Mouse (Mus musculus): ENCODE results near the gene Ermp1. TPM values are rescaled to one million over a fixed set of nuclear protein-coding genes. Genes with fewer than 3 reads are reported as not detected.

Ermp1 gene
- polyA plus RNA-seq, 1 experiment from 2014 or later = 10.7 TPM

DNA sequence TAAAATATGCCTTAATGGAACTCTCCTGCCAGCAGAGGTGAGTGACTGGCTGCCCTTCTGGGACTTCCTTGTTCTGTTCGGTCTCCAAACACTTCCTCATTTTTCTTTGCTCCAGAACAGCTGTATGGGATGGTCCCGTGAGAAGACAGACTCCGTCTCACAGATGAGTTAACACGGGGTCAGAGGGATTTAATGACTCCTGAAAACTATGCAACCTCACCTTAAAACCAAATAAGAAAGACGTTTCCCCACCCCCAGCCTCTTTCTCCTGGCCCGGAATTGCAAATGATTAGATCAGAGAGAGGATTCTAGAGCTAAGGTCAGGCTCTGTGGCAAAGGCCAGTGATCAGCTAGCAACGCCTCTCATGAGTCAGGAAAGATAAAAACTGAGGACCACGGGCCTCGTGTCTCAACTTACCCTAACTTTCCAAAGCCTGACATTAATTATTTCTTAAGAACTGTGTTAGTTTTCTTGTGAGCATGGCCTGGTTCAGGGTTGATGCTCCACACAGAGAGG, 27.4 kb upstream of the Ermp1 start:
- Histone ChIP-seq H3K27ac (ENCODE audit: poor library complexity, severe bottlenecking) (no peak overlapping the region), H3K36me3 (no peaks in the 10 kb centered on the region), H3K4me1 (replicated peaks) (no peaks in the 10 kb centered on the region), H3K9me3 (replicated peaks) (no peaks in the 10 kb centered on the region), H3K9ac (no peak overlapping the region), H3K4me2 (no peak overlapping the region), H3K27me3 (replicated peaks) (peaks cover 52% of the 10 kb centered on the region), H3K4me3 (no peak overlapping the region)
- no peak for ATAC-seq (ENCODE audit: insufficient number of reproducible peaks, low FRiP score)
- WGBS = 51% methylated on average over 9 of the region's 9 CpGs

DNA sequence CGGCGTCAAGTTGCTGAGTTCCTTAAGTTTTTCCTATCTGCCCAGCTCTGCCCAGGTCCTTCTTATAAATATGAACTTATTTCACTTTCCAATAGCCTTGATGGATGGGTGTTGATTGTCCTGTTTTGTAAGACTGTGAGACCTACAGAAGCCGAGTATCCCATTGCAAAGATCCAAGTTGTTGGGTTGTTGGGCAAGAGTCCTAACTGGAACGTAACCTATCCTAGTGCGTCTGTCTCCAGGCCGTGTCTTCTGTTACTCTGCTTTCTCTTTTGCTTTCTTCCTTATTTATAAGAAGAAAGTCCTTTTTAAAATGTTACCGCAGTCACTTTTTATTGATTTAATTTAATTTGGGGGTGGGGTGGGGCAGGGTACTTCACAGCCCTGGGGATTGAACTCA, 26.7 kb upstream of the Ermp1 start:
- Histone ChIP-seq H3K36me3 (no peaks in the 10 kb centered on the region), H3K4me1 (replicated peaks) (no peaks in the 10 kb centered on the region), H3K27ac (ENCODE audit: poor library complexity, severe bottlenecking) (no peak overlapping the region), H3K4me2 (no peak overlapping the region), H3K9me3 (replicated peaks) (no peaks in the 10 kb centered on the region), H3K27me3 (replicated peaks) (peaks cover 56% of the 10 kb centered on the region), H3K9ac (no peak overlapping the region), H3K4me3 (no peak overlapping the region)
- 91% methylated on average over 7 of the region's 7 CpGs for WGBS
- ATAC-seq (ENCODE audit: insufficient number of reproducible peaks, low FRiP score) = no peak

DNA sequence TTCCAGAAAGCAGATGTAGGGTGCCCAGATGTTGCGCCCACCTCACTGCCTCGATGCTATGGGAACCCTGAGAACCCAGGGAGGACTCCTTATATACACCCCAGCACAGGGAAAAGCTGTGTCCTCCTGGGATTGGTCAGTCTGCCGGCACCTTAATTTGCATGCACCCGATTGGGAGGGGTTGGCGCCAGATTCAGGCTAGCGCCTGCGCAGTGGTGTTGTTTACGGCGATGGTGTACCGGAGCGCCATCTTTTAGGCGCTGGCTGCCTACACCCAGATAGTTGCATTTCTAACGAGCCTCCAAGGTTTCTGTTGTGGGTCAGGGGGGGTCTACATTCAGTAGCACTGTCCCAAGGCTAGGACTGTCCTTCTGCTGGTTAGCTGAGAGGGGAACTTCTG, 24.4 kb upstream of the Ermp1 start:
- no peak for ATAC-seq (ENCODE audit: insufficient number of reproducible peaks, low FRiP score)
- Histone ChIP-seq H3K27me3 (replicated peaks) (peaks cover 51% of the 10 kb centered on the region), H3K4me2 (no peak overlapping the region), H3K9me3 (replicated peaks) (no peaks in the 10 kb centered on the region), H3K9ac (no peak overlapping the region), H3K4me3 (no peak overlapping the region), H3K4me1 (replicated peaks) (no peaks in the 10 kb centered on the region), H3K36me3 (no peaks in the 10 kb centered on the region), H3K27ac (ENCODE audit: poor library complexity, severe bottlenecking) (no peak overlapping the region)
- 93% methylated on average over 13 of the region's 13 CpGs for WGBS

DNA sequence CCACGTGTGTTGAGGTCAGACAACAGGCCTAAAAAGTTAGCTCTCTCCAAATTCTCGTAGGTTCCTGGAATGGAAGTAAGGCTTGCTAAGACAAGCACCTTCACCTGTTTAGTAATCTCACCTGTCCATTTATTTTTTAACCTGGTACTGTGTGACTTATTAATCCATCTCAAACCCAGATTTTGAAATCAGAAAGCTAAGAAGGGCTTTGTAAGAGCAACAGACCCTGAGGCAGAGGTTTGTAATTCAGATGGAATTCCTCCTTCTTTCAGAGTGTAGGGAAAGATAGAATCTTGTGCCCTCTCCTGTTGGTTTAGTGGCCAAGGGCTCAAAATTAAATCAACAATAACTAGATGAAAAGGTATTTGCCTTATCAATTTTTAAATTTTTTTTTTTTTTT, 22.9 kb upstream of the Ermp1 start:
- ATAC-seq (ENCODE audit: insufficient number of reproducible peaks, low FRiP score) = no peak

DNA sequence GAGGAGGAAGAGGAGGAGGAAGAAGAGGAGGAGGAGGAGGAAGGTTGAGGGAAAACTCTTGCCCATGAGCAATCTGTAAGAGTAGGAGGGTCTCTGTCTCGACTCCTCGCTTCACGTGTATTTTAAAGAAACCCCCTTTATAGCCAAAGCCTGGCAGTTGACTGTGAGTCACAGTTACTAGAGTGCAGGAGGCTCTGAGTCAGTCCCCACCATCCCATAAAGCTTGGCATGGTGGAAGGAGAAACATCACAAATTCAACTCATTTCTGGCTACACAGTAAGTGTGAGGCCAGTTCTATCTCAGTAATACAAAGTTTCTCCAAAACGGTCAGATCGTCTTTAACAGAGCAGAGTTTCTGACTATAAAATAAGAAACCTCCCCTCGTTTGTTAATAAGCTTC, 22.0 kb upstream of the Ermp1 start:
- Histone ChIP-seq H3K9me3 (replicated peaks) (no peaks in the 10 kb centered on the region), H3K36me3 (no peaks in the 10 kb centered on the region), H3K4me2 (no peak overlapping the region), H3K4me1 (replicated peaks) (peaks cover 9% of the 10 kb centered on the region), H3K4me3 (no peak overlapping the region), H3K9ac (no peak overlapping the region), H3K27ac (ENCODE audit: poor library complexity, severe bottlenecking) (no peak overlapping the region), H3K27me3 (replicated peaks) (peaks cover 43% of the 10 kb centered on the region)
- WGBS = 84% methylated on average over 6 of the region's 6 CpGs
- no peak for ATAC-seq (ENCODE audit: insufficient number of reproducible peaks, low FRiP score)

More for the DNA sequence above, 22.9 kb upstream of the Ermp1 start:
- no peak overlapping the region for H3K4me2 ChIP-seq
- H3K4me3 ChIP-seq = no peak overlapping the region
- peaks cover 9% of the 10 kb centered on the region for H3K4me1 ChIP-seq (replicated peaks)
- H3K27me3 ChIP-seq (replicated peaks) = peaks cover 50% of the 10 kb centered on the region
- no peaks in the 10 kb centered on the region for H3K36me3 ChIP-seq
- H3K27ac ChIP-seq (ENCODE audit: poor library complexity, severe bottlenecking) = no peak overlapping the region
- H3K9ac ChIP-seq = no peak overlapping the region
- 83% methylated on average over 2 of the region's 2 CpGs for WGBS
- H3K9me3 ChIP-seq (replicated peaks) = no peaks in the 10 kb centered on the region

DNA sequence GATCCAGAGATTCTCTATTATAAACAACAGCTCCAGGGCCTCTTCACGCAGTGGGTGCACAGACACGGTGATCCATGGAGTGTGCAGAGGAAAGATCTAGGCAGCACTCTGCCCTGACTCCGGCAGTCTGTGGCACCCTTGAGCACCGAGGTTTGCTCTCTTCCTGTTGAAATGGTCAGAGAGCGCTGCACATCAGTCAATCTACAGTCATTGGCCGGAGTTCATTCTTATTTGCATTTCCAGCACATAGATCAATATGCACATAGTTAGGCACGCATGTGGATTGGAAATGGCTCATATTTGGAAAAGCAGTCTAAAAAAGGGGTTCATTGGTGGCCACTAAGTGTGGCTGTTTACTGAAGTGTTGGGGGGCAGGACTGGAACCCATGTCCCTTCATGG, 19.9 kb upstream of the Ermp1 start:
- Histone ChIP-seq H3K4me1 (replicated peaks) (peaks cover 9% of the 10 kb centered on the region), H3K36me3 (no peaks in the 10 kb centered on the region), H3K27ac (ENCODE audit: poor library complexity, severe bottlenecking) (no peak overlapping the region), H3K9me3 (replicated peaks) (no peaks in the 10 kb centered on the region), H3K27me3 (replicated peaks) (peaks cover 43% of the 10 kb centered on the region), H3K9ac (no peak overlapping the region), H3K4me2 (no peak overlapping the region), H3K4me3 (no peak overlapping the region)
- no peak for ATAC-seq (ENCODE audit: insufficient number of reproducible peaks, low FRiP score)
- WGBS = 85% methylated on average over 7 of the region's 7 CpGs

DNA sequence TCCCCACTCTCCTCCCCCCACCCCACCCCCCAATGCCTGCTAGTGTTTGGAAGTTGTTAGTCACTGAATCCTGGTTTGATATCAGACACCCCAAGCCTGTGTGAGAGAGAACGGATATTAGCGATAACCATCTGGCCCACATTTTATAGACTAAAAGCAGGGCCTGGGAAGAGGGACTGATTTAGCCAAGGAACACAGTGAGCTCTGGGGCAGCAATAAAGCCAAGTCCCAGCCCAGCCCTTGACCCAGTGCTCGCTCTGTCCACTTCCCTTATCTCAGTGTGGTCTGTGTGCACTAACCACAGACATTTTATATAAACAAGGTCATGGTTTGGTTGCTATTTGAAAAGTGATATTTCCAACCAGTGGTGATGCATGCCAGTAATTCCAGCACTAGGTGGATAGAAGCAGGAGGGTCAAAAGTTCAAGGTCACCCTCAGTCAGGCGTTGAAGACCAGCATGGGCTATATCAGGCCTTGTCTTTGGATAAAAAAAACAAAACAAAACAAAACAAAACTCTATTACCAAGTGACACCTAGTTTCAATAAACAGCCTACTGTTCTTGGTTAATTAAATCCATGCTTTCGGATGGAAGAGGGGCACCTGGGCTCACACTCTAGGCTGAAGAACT, 18.9 kb upstream of the Ermp1 start:
- WGBS = 50% methylated on average over 5 of the region's 5 CpGs
- Histone ChIP-seq H3K27ac (ENCODE audit: poor library complexity, severe bottlenecking) (no peak overlapping the region), H3K9ac (no peak overlapping the region), H3K36me3 (no peaks in the 10 kb centered on the region), H3K4me3 (no peak overlapping the region), H3K4me2 (no peak overlapping the region), H3K9me3 (replicated peaks) (no peaks in the 10 kb centered on the region), H3K27me3 (replicated peaks) (peaks cover 41% of the 10 kb centered on the region), H3K4me1 (replicated peaks) (peaks cover 11% of the 10 kb centered on the region)
- no peak for ATAC-seq (ENCODE audit: insufficient number of reproducible peaks, low FRiP score)

DNA sequence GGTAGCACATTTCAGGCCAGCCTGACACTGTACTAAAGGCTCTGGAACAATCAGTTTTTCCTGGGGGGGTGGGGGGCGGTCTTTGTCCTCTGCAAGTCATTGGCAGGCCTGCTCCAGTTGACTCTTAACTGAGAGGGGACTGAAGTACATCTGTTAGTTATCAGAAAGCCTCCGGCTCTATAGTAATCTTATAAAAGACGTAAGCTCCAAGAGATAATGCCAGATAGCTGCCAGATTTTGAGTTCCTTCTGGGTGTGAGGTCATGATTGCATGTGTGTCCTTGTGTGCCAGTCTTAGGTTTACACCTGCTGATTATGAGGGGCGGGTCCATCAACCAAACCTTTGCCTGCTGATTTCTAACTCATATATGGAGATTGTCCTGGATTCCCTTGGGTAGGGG, 17.9 kb upstream of the Ermp1 start:
- Histone ChIP-seq H3K4me1 (replicated peaks) (peaks cover 13% of the 10 kb centered on the region), H3K9me3 (replicated peaks) (no peaks in the 10 kb centered on the region), H3K4me2 (no peak overlapping the region), H3K27me3 (replicated peaks) (peaks cover 47% of the 10 kb centered on the region), H3K4me3 (no peak overlapping the region), H3K27ac (ENCODE audit: poor library complexity, severe bottlenecking) (no peak overlapping the region), H3K9ac (no peak overlapping the region), H3K36me3 (no peaks in the 10 kb centered on the region)
- 60% methylated on average over 4 of the region's 4 CpGs for WGBS
- no peak for ATAC-seq (ENCODE audit: insufficient number of reproducible peaks, low FRiP score)

DNA sequence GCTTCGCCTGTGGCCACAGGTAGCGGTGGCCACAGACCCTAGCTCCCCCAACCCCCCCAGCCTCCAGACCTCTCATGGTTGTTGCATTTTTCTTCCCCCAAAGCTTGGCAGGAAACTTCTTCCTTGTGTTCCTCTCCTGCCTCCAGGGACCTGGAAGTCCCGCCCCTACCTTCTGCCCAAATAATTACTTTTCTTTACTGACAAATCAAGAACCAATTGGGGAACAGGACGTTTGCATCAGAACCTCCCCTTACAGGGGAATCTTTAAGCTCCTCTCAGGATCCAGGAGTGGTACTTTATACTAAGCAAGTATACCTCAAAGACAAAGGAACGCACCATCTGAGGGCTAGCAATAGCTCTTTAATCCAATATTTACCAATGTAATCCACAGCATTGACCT, 16.7 kb upstream of the Ermp1 start:
- H3K4me2 ChIP-seq = no peak overlapping the region
- no peak overlapping the region for H3K4me3 ChIP-seq
- no peaks in the 10 kb centered on the region for H3K36me3 ChIP-seq
- 79% methylated on average over 5 of the region's 5 CpGs for WGBS
- no peak for ATAC-seq (ENCODE audit: insufficient number of reproducible peaks, low FRiP score)
- peaks cover 47% of the 10 kb centered on the region for H3K27me3 ChIP-seq (replicated peaks)
- H3K4me1 ChIP-seq (replicated peaks) = peaks cover 13% of the 10 kb centered on the region
- H3K9ac ChIP-seq = no peak overlapping the region
- H3K27ac ChIP-seq (ENCODE audit: poor library complexity, severe bottlenecking) = no peak overlapping the region
- no peaks in the 10 kb centered on the region for H3K9me3 ChIP-seq (replicated peaks)

DNA sequence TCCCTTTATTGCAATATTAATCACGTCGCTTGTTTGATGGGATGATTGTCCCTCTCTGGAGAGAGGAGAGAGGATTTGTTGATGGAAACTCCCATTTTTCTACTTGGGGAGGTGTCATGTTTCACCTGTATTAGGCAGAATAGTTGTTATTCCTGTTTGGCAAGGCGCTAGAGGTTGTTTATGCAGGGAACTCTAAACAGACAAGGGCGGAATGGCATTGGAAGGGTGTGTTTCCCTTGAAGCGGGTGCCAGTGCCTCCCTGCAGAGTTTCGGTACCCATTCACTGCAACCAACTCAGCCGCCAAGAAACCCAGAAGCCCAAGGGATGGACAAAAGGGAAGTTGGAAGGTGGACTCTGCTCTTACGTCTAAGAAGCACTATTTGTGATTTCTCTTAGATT, 15.6 kb upstream of the Ermp1 start:
- 69% methylated on average over 8 of the region's 8 CpGs for WGBS
- no peak overlapping the region for H3K9ac ChIP-seq
- H3K27me3 ChIP-seq (replicated peaks) = peaks cover 38% of the 10 kb centered on the region
- H3K36me3 ChIP-seq = no peaks in the 10 kb centered on the region
- H3K9me3 ChIP-seq (replicated peaks) = no peaks in the 10 kb centered on the region
- no peak overlapping the region for H3K27ac ChIP-seq (ENCODE audit: poor library complexity, severe bottlenecking)
- ATAC-seq (ENCODE audit: insufficient number of reproducible peaks, low FRiP score) = no peak
- no peak overlapping the region for H3K4me2 ChIP-seq
- H3K4me3 ChIP-seq = no peak overlapping the region
- H3K4me1 ChIP-seq (replicated peaks) = peaks cover 13% of the 10 kb centered on the region

DNA sequence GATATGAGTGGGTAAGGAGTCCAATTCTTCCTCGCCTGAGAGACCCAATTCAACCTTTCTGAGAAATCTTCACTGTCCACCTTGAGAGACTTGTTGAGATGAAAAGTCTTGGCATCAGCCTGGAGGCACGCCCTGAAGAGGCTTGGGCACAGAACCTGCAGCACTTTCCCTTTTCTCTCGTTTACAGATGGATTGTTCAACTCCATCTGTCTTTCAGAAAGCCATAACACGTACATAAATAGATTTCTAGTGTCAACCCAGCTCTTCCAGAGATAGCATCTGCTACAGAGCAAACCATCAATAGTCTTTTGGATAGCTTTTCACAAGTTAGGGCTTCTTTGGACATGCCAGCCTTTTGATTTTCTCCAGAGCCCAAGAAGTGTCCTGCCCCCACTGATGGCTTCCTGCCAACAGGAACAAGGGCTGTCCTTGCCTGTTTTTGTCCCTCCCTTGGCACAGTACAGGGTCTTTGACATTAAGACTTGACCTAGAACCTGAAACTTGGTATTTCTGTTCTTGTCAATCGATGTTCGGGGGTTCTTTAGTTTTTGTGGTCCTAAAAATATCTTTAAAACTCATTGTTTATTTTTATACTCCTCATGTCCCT, 13.9 kb upstream of the Ermp1 start:
- H3K9ac ChIP-seq = no peak overlapping the region
- H3K4me1 ChIP-seq (replicated peaks) = peaks cover 10% of the 10 kb centered on the region
- no peak overlapping the region for H3K4me3 ChIP-seq
- H3K9me3 ChIP-seq (replicated peaks) = no peaks in the 10 kb centered on the region
- no peak overlapping the region for H3K27ac ChIP-seq (ENCODE audit: poor library complexity, severe bottlenecking)
- WGBS = 73% methylated on average over 6 of the region's 6 CpGs
- ATAC-seq (ENCODE audit: insufficient number of reproducible peaks, low FRiP score) = no peak
- H3K4me2 ChIP-seq = no peak overlapping the region
- no peaks in the 10 kb centered on the region for H3K36me3 ChIP-seq
- peaks cover 42% of the 10 kb centered on the region for H3K27me3 ChIP-seq (replicated peaks)
